Mouse (Mus musculus) stomach, embryonic 15.5 days (tissue): ENCODE measurements around the gene Mt1. TPM values are rescaled to one million over a fixed set of nuclear protein-coding genes. Genes with fewer than 3 reads are reported as not detected.

Experiments
- ATAC-seq: fragments of 200-750 bp; cut with Nextera tagmentation; 2 replicates; pipeline ENCODE4 v1.8.0; 2017; ENCODE audit warnings: low read depth, moderate number of reproducible peaks, moderate TSS enrichment; ENCODE audit not compliant: insufficient read depth, low FRiP score
- H3K27ac ChIP-seq: fragments of 300-500 bp; sonication (generic); 2 replicates; pipeline ENCODE4 v1.5.1; 2015; ENCODE audit warnings: mild to moderate bottlenecking, inconsistent platforms
- H3K27me3 ChIP-seq: fragments of 300-500 bp; sonication (generic); replicated peaks from 2 replicates; pipeline ENCODE4 v1.6.1; 2015; ENCODE audit warnings: inconsistent platforms
- H3K36me3 ChIP-seq: fragments of 300-500 bp; sonication (generic); 2 replicates; pipeline ENCODE4 v1.6.1; 2015; ENCODE audit warnings: inconsistent platforms
- H3K4me1 ChIP-seq: fragments of 300-500 bp; sonication (generic); 2 replicates; pipeline ENCODE4 v1.6.1; 2015; ENCODE audit warnings: inconsistent platforms
- H3K4me2 ChIP-seq: fragments of 300-500 bp; sonication (generic); 2 replicates; pipeline ENCODE4 v1.6.1; 2015; ENCODE audit warnings: mild to moderate bottlenecking, inconsistent platforms
- H3K4me3 ChIP-seq: fragments of 300-500 bp; sonication (generic); replicated peaks from 2 replicates; pipeline ENCODE4 v1.5.1; 2015; ENCODE audit warnings: inconsistent platforms
- H3K9ac ChIP-seq: fragments of 300-500 bp; sonication (generic); 2 replicates; pipeline ENCODE4 v1.6.1; 2015; ENCODE audit warnings: inconsistent platforms
- H3K9me3 ChIP-seq: fragments of 300-500 bp; sonication (generic); 2 replicates; pipeline ENCODE4 v1.6.1; 2016; ENCODE audit warnings: inconsistent platforms
- WGBS: fragments of 180-500 bp; shearing (Covaris S2); methylation state at CpG from one replicate; pipeline ENCODE4 v1.1.7; 2015; 5-methylcytosine and 5-hydroxymethylcytosine counted together
- polyA plus RNA-seq: library from polyadenylated mRNA; unstranded; fragments of >200 nt; fragmentation: Nextera tagmentation; extraction: Ambion mirVana; gene quantifications from 2 replicates; pipeline ENCODE4 v1.2.1, GENCODE M21; 2015

The Mt1 gene
- polyA plus RNA-seq, 1 experiment from 2014 or later, result 2,224 TPM

DNA sequence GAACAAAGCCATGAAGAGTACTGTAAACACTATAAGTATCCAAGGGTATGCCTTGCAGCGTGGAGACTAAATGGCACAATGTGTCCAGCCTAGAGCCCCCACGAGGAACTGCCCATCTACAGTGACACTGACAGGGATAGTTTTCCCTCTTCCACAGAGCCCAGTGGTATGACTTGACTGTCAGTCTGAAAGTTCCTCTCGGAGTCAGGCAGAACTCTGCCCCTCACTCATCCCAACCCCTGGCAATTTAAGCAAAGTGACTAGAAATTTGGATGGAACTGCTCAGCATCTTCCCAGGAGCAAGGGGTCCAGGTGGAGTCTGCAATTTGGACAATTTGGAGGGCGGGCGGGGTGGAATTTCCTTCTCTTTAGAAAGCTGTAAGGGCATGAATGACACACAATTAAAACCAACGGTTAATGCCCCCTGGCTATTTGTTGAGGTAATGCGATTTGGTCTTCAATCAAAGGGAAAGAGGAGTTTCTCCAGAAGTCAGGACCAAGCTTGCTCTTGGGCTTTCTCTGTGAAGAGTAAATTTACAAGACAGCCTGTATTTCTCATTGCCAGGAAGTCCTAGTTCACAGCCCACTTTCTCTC lies 4.2 kb upstream of the Mt1 start:
- H3K9me3 ChIP-seq, result no peaks in the 10 kb centered on the region
- H3K4me2 ChIP-seq, result no peak overlapping the region
- H3K4me1 ChIP-seq, result peaks cover 25% of the 10 kb centered on the region
- WGBS, result 33% methylated on average over 7 of the region's 7 CpGs
- no peaks in the 10 kb centered on the region for H3K36me3 ChIP-seq
- peaks cover 50% of the 10 kb centered on the region for H3K27me3 ChIP-seq
- no peak overlapping the region for H3K27ac ChIP-seq
- H3K9ac ChIP-seq, result no peak overlapping the region
- 0 out of 2 replicates have a peak overlapping the region, but pooled peaks have one; percentile 48 for H3K4me3 ChIP-seq
- no peak for ATAC-seq

GRCm38 (mm10) chr8:94177716-94178390 lies 1.0 kb upstream of the Mt1 start:
- Histone ChIP-seq H3K4me2 (peak overlapping the region; percentile 82; the same call in 1 of the 2 replicates), H3K9ac (no peak overlapping the region), H3K27ac (peak overlapping the region; percentile 82; the same call in 1 of the 2 replicates), H3K4me1 (peaks cover 11% of the 10 kb centered on the region; the same call in 1 of the 2 replicates), H3K9me3 (no peaks in the 10 kb centered on the region), H3K36me3 (no peaks in the 10 kb centered on the region), H3K27me3 (peaks cover 30% of the 10 kb centered on the region), H3K4me3 (no peak overlapping the region)
- whole genome bisulfite sequencing, result 64% methylated on average over 7 of the region's 7 CpGs
- no peak for ATAC-seq

DNA sequence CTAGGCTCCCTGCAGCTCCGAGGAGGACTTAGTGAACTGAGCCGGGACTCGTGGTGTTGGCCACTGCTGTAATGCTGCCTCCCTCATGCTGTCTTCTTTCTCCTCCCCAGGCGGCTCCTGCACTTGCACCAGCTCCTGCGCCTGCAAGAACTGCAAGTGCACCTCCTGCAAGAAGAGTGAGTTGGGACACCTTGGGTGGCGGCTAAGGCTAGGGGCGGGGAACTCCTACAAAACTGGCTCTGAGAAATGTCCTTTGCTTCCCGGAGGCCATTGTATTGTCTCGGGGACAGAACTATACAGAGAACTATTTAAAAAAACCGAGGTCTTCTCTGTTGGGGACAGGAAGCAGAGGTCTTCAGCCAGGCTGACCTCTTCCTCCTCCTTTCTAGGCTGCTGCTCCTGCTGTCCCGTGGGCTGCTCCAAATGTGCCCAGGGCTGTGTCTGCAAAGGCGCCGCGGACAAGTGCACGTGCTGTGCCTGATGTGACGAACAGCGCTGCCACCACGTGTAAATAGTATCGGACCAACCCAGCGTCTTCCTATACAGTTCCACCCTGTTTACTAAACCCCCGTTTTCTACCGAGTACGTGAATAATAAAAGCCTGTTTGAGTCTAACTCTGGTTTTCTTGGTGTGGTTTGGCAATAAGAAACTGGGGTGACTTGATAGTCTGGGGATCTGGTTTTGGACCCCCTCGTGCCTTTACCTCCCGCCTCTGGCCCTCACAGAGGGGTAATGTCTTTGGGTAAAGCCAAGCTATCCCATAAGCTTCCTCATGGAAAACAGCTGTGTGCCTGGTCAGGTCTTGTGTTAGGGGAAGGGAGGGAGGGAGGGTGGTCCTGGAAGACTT lies 1.1 kb downstream of the Mt1 start:
- H3K9ac ChIP-seq, result peak overlapping the region; percentile 54; the same call in 1 of the 2 replicates
- H3K9me3 ChIP-seq, result no peaks in the 10 kb centered on the region
- H3K27me3 ChIP-seq, result peaks cover 19% of the 10 kb centered on the region
- H3K4me2 ChIP-seq, result peak overlapping the region; percentile 82
- peaks cover 19% of the 10 kb centered on the region for H3K4me1 ChIP-seq
- H3K4me3 ChIP-seq, result peak overlapping the region; percentile 49
- no peaks in the 10 kb centered on the region for H3K36me3 ChIP-seq
- ATAC-seq, result no peak
- whole genome bisulfite sequencing, result 4% methylated on average over 25 of the region's 25 CpGs
- H3K27ac ChIP-seq, result peak overlapping the region; percentile 82

DNA sequence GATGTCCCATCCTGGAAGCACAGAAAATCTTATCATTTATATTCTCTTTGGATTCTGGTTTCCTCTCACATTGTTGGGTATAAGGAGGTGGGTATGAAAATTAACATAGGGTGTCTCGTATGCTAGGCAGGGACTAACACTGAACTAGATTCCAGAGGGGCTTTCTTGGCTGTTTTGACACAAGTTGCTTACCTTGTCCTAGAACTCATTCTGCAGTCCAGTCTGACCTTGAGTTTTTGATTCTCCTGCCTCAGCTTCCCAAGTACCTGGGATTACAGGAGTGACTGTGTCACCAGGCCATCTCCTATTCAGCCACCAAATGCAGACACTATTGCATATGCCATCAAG lies 1.7 kb downstream of the Mt1 start:
- peak overlapping the region; percentile 82; the same call in 1 of the 2 replicates for H3K27ac ChIP-seq

DNA sequence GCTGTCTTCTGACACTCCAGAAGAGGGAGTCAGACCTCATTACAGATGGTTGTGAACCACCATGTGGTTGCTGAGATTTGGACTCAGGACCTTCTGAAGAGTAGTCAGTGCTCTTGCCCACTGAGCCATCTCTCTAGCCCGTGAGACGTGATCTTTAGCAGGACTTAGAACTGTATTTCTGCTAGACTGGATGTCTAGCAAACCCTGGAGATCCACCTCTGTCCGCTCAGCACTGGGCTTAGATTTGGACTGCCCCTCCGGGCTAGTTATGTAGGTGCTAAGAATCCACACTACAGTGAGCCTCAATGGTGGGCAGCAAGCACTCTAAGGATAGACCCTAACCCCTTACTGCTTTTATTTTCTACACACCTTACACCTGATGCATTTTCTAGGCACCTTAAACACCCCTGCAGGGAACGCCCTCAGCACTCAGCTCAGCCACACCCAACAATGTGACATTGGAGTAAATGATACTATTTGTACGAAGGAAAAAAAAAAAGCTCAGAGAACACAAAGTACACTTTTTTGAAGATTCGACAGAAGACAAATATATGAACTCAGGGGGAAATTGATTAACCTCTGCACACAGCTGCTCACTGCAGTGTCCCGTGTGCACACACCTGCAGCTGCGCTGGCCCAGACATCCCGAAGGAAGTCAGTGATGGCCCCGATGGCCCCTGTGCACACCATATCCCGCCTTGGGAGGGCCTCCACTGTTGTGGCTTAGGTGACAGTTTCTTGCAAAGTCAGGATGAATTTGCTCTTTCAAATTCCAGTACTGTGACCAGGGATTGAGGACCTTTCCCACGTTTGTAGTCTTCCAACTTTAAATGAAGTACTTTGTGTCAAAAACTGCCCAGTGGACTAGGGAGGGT lies 3.4 kb downstream of the Mt1 start:
- peaks cover 19% of the 10 kb centered on the region for H3K4me1 ChIP-seq
- ATAC-seq, result no peak

More for the DNA sequence above, 1.7 kb downstream of the Mt1 start:
- no peaks in the 10 kb centered on the region for H3K36me3 ChIP-seq
- 83% methylated on average over 1 of the region's 1 CpGs for WGBS
- no peak for ATAC-seq
- no peak overlapping the region for H3K9ac ChIP-seq
- H3K4me3 ChIP-seq, result peak overlapping the region; percentile 49
- H3K4me1 ChIP-seq, result peaks cover 19% of the 10 kb centered on the region
- H3K4me2 ChIP-seq, result peak overlapping the region; percentile 82
- no peaks in the 10 kb centered on the region for H3K9me3 ChIP-seq
- H3K27me3 ChIP-seq, result peaks cover 19% of the 10 kb centered on the region

DNA sequence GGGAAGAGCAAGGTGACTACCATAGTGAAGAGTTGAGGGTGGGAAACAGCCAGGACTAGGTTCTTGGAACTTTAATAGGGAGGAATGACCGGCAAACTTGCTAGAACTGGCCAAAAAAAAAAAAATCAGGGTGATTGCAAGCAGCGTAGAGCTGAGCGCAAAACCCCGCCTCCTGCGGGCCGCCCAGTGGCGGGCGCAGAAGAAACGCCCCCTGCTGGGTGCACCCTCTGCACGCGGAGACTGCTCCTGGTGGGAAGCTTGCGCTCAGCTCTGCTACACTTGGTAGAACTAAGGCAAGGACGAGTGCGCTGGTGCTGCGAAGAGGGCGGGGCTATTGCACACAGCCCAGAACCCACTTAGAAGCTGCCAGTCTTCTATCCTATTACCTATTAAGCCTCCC lies 4.2 kb downstream of the Mt1 start:
- Histone ChIP-seq H3K27me3 (peaks cover 11% of the 10 kb centered on the region; the same call in 1 of the 2 replicates), H3K9ac (no peak overlapping the region), H3K4me1 (peaks cover 19% of the 10 kb centered on the region), H3K9me3 (no peaks in the 10 kb centered on the region), H3K4me3 (peak overlapping the region; percentile 31), H3K4me2 (peak overlapping the region; percentile 54), H3K36me3 (no peaks in the 10 kb centered on the region), H3K27ac (peak overlapping the region; percentile 85)
- WGBS, result under 1% methylated on average over 16 of the region's 16 CpGs
- ATAC-seq, result peak; percentile 71

More for the DNA sequence above, 3.4 kb downstream of the Mt1 start:
- Histone ChIP-seq H3K9me3 (no peaks in the 10 kb centered on the region), H3K27me3 (peaks cover 15% of the 10 kb centered on the region; the same call in 1 of the 2 replicates), H3K4me3 (peak overlapping the region; percentile 31; the same call in 1 of the 2 replicates), H3K9ac (no peak overlapping the region), H3K36me3 (no peaks in the 10 kb centered on the region), H3K27ac (peak overlapping the region; percentile 85), H3K4me2 (peak overlapping the region; percentile 54)
- WGBS, result 52% methylated on average over 13 of the region's 13 CpGs

GRCm38 (mm10) chr8:94184357-94184843 lies 5.5 kb downstream of the Mt1 start:
- Histone ChIP-seq H3K4me2 (peak overlapping the region; percentile 54), H3K4me3 (no peak overlapping the region), H3K27me3 (peaks cover 9% of the 10 kb centered on the region; the same call in 1 of the 2 replicates), H3K36me3 (no peaks in the 10 kb centered on the region), H3K27ac (peak overlapping the region; percentile 82), H3K9ac (no peak overlapping the region), H3K4me1 (peaks cover 19% of the 10 kb centered on the region), H3K9me3 (no peaks in the 10 kb centered on the region)
- no peak for ATAC-seq
- 29% methylated on average over 12 of the region's 12 CpGs for WGBS

DNA sequence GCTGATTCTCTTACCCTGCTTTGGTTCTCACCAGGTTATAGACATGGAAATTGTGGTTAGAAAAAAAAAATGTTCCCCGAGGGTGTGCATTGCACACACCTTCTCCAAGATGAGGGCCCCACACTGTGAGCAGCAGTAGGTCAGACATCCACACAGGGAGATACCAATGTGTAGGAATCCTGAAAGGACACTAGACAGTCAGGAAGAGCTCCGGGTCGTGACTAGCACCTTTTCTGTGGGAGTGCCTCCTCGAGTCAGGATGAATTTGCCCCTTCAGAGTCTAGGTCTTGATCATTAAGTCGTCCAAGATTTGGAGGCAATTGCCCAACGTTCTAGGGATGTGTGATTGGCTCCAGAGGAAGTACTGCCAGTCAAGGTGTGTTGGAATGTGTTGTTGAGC lies 6.9 kb downstream of the Mt1 start:
- H3K36me3 ChIP-seq, result no peaks in the 10 kb centered on the region
- peak overlapping the region; percentile 67; the same call in 1 of the 2 replicates for H3K27ac ChIP-seq
- H3K9me3 ChIP-seq, result no peaks in the 10 kb centered on the region
- peaks cover 9% of the 10 kb centered on the region; the same call in 1 of the 2 replicates for H3K27me3 ChIP-seq
- peaks cover 15% of the 10 kb centered on the region; the same call in 1 of the 2 replicates for H3K4me1 ChIP-seq
- ATAC-seq, result no peak
- H3K4me3 ChIP-seq, result no peak overlapping the region
- 63% methylated on average over 6 of the region's 6 CpGs for WGBS
- H3K4me2 ChIP-seq, result peak overlapping the region; percentile 35; the same call in 1 of the 2 replicates
- H3K9ac ChIP-seq, result no peak overlapping the region

- Histone ChIP-seq H3K4me2 (peak overlapping the region; percentile 35), H3K4me1 (peaks cover 22% of the 10 kb centered on the region; the same call in 1 of the 2 replicates), H3K36me3 (no peaks in the 10 kb centered on the region), H3K27me3 (peaks cover 9% of the 10 kb centered on the region; the same call in 1 of the 2 replicates), H3K9ac (no peak overlapping the region), H3K27ac (peak overlapping the region; percentile 67; the same call in 1 of the 2 replicates), H3K4me3 (no peak overlapping the region), H3K9me3 (no peaks in the 10 kb centered on the region)
- WGBS, result 2% methylated on average over 17 of the region's 17 CpGs
- peak; percentile 84 for ATAC-seq
These were observed 7.7 kb downstream of the Mt1 start for GRCm38 (mm10) chr8:94186542-94186941.

- peaks cover 9% of the 10 kb centered on the region; the same call in 1 of the 2 replicates for H3K27me3 ChIP-seq
- no peak overlapping the region for H3K4me2 ChIP-seq
- 37% methylated on average over 21 of the region's 21 CpGs for WGBS
- no peak overlapping the region for H3K4me3 ChIP-seq
- ATAC-seq, result no peak
- H3K27ac ChIP-seq, result 0 out of 2 replicates have a peak overlapping the region, but pooled peaks have one; percentile 38
- peaks cover 22% of the 10 kb centered on the region; the same call in 1 of the 2 replicates for H3K4me1 ChIP-seq
- H3K9ac ChIP-seq, result no peak overlapping the region
- no peaks in the 10 kb centered on the region for H3K9me3 ChIP-seq
- no peaks in the 10 kb centered on the region for H3K36me3 ChIP-seq
These were observed 8.6 kb downstream of the Mt1 start for GRCm38 (mm10) chr8:94187290-94188002.
